Mouse (Mus musculus) mature B cell (primary cell): ENCODE data around the gene Erf.

Experiments used
- in situ Hi-C: fragments of 300-500 bp; cut with MboI; formaldehyde crosslinking; loops from 2 replicates; pipeline ENCODE4 v1.14.3; 2019

The Erf gene

GRCm38 (mm10) chr7:25238829-25239623 is 11.5 kb downstream of the Erf start:
- in situ Hi-C loops, result no loop called here

GRCm38 (mm10) chr7:25238015-25238706 is 12.4 kb downstream of the Erf start:
- in situ Hi-C loops, result no loop called here

GRCm38 (mm10) chr7:25237249-25238014 is 13.1 kb downstream of the Erf start, which contains the start of gene Gsk3a:
TSS of gene Gsk3a (minus strand) at chr7:25237851.
- in situ Hi-C loops, result no loop called here

GRCm38 (mm10) chr7:25235526-25235925 is 15.0 kb downstream of the Erf start:
- in situ Hi-C loops, result no loop called here

- in situ Hi-C loops, result no loop called here
Observed at GRCm38 (mm10) chr7:25233061-25233460, 17.5 kb downstream of the Erf start.

DNA sequence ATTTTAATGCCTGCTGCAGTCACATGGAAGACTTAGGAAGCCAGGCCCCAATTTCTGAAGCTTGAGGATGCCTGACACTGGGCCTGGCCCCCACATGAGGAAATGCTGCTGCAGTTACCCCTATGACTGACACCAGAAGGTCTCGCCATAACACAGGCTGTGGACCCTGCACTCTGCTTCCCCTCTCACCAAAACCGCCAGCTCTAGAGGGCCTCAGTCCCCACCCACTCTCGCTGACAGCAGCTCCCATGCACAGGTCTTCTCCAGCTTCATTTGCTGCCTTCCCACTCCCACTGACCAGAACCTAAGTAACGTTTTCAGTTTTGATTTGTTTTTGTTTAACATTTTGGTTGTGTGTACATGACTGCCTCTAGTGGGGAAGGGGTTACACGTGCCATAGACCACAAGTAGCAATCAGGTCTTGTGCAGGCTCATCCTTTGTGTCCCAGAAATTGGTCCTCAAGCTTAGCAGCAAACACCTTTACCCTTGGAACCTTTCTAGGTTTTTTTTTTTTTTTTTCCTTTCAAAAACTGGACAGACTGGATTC is 18.4 kb downstream of the Erf start:
- in situ Hi-C loops, result no loop called here

GRCm38 (mm10) chr7:25230690-25231285 is 19.8 kb downstream of the Erf start:
- in situ Hi-C loops, result no loop called here

- in situ Hi-C loops, result no loop called here
Observed at GRCm38 (mm10) chr7:25227523-25228300, 22.8 kb downstream of the Erf start.

DNA sequence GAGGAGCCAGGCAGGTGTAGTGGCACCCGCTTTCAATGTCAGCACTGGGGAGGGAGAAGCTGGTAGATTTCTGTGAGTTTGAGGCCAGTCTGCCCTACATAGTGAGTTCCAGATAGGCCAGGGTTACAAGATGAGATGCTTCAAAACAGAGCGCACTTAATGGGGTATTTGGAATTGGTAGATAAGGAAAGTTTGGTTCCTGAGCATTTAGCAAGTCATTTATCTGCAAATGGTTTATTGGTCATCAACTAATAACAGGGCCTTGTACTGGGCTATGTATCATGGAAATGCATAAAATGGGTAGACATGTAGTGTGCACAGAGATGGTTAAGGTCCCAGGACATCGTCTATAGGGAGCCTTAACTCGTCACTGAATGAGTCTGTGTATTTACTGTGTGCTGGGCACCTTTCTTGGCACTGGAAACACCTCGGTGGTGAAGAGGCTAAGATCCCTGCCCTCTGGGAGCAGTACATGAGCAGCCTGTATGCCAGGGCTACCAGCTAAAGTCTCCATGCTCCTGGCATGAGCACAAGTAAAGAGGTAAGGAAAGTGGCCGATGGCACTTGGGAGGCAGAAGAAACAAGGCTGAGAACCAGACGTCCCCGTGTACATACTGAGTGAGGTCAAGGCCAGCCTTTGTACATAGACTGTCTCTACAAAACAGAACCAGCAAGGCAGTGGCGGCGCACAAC is 28.1 kb downstream of the Erf start:
- in situ Hi-C loops, result no loop called here

DNA sequence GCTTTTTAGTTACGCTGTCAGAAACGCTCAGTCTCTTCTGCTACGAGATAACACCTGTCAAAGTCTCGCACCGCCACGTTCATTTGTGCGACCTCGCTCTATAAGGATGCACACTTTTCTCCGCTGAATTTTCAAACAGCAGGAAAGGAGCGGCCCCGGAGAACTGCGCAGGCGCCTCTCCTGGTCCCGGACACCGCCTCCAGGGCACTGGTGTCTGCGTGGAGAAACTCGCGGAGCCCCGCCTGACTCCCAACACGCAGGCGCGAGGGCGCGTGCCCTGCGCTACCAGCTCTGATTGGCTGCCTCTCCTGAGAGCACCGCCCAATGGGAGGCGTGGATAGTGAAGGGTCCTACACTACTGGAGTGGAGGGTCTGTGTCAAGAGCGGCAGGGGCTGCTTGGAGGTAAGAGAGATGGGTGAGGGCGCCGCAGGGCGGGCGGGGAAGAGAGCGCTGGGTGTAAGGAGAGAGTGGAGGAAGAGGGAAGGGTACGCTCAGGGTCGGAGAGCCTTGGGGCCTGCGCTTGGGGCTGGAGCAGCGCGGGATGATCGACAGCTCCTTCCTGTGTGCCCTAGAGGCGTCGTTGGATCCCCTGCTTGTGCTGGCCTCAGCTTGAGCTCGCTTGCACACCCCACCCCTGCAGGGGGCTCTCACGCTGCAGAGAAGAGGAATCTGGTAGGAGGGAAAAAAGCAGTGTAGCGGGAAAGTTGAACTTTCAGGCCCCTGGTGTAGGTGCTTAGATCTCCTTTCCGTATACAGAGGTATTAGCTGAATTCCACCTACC is 29.3 kb downstream of the Erf start, which contains the start of gene Zfp526:
Zfp526 (plus strand) TSS at position 324 of the 782 bp plus-strand sequence.
- in situ Hi-C loops, result no loop called here

GRCm38 (mm10) chr7:25220457-25221101 is 30.0 kb downstream of the Erf start, which contains the start of gene Dedd2:
TSS of gene Dedd2 (minus strand) at chr7:25220615.
- in situ Hi-C loops, result no loop called here

DNA sequence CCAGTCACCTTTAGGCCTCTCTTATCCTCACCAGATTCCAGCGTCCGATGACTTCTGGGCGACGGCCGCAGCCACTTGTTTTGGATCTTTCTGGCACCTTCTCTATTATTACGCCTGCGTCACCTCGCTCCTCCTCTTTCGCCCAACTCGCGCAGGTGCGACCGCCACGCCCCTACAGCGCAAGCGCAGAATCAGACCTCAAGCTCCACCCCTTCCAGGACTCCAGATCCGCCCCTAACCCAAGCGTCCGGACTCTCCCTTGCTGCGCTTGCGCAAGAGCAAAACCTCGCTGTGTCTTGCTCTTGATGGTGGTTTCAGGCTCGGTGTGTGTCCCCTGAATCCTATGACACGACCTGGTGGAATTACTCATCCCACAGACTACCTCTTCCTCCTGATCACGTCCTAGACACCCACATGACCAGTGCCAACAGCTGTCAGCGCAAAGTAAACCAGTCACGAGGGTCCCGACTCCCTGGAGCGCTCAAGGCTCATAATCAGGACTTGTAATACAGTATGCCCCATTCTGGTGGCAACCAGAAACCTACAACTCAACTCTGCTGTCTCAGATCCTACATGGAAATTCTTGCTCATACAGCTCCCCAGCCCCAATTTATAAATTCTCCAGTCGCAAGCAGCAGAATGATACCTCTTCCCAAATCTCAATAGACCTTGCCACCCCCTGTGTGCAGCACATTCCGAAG is 30.7 kb downstream of the Erf start:
- in situ Hi-C loops, result no loop called here

DNA sequence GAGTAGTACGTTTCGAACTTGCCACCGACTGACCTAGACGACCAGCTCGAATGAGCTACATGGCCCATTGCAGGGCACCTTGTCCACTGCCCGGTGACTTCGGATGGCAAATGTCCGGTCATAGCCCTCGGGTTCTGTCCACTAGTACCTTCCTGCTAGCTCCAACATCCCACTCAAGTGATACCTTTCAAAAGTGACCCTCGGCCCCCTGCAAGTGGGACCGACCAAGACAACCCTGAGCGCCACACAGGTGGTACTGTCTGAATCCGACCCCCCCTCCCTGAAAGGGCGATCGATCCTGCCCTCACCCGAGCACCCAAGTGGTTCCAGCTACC is 31.2 kb downstream of the Erf start:
- in situ Hi-C loops, result no loop called here

- in situ Hi-C loops, result no loop called here
Observed at GRCm38 (mm10) chr7:25218705-25219415, 31.7 kb downstream of the Erf start.

DNA sequence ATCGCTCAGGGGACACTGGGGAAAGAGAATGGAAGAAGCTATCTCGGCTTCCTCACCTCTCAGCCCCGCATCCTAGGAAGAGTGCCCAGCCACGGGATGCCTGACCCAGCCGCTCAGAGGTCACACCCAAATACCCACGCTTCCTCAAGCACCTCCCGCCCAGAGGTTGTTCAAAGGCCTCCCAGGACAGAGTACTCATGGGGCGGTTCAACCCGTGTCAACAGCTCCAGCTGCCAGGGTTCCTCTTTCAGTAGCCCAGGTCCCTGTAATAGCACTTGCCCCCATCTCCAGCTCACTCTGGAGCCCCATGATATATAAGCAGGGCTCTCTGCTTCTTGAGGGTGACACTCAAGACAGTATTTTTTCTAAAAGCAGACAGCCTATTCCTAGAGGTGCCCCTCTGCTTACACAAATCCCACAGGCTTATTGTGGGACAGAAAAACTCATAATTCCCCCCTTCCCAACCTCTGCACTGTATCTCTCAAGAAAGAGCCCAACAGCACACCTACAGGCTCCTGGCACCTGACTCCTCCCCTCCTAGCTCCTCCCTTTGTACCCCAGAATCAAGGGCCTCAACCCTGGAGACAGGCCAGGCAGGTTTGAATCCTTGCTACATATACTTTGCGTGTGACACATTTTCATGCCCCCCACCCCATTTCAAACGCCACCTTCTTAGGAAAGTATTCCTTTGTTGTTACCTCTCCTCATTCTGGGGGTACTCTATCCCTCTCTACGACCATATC is 32.7 kb downstream of the Erf start:
- in situ Hi-C loops, result no loop called here

- in situ Hi-C loops, result no loop called here
Observed at GRCm38 (mm10) chr7:25214172-25214571, 36.4 kb downstream of the Erf start.

- in situ Hi-C loops, result no loop called here
Observed at GRCm38 (mm10) chr7:25213099-25213498, 37.5 kb downstream of the Erf start.
